Comparison of ENCODE assay signal across 13 mouse cellular contexts in genomic region chr2:112637206-112637605, GRCm38 (mm10).
DNase-seq lines count a peak whose midpoint lies in the region; TF ChIP-seq lines count a peak whose summit lies in the region.
"Had no signal": no experiment of that assay in that cellular context is flagged by ENCODE, and none has a peak within 500 bp of the region (broad histone marks: within the 10 kb centered on the region; RNA-seq: fewer than 3 reads in every experiment).

No protein-coding gene starts in this region.

- intact Hi-C loops in gastrocnemius, adult 2 months (cut with DNase I) = no loop called here
- intact Hi-C loops in heart, postnatal 14 days (cut with DNase I) = no loop called here

- no peak for TF ChIP-seq CTCF in gastrocnemius, adult 2 months (IDR thresholded peaks at IDR 0.05)

- peak; percentile 64 for DNase-seq in gastrocnemius, adult 2 months
- DNase-seq in gastrocnemius, postnatal 4 days (ENCODE audit: low spot score in 2 of 2) = no peak
- DNase-seq in cerebellum, adult 18-20 months = peak; percentile 62 to 80
- DNase-seq in gastrocnemius, postnatal 25 days = peak; percentile 16
- DNase-seq in heart, postnatal 14 days = peak; percentile 26 to 59
- no peak for DNase-seq in spleen, postnatal 36 days (ENCODE audit: low spot score in 2 of 2)
- no peak for DNase-seq in layer of hippocampus, postnatal 14 days (ENCODE audit: low spot score in 2 of 2)
- no peak for DNase-seq in testis, postnatal 10 days (ENCODE audit: low spot score)
- DNase-seq: midbrain, embryonic 14.5 days had no signal

- no peak overlapping the region for H3K4me3 ChIP-seq in gastrocnemius, adult 2 months
- H3K4me3 ChIP-seq: forebrain, embryonic 12.5 days; lung, embryonic 15.5 days had no signal

- H3K27ac ChIP-seq in gastrocnemius, adult 2 months = peak overlapping the region; percentile 8
- H3K27ac ChIP-seq: forebrain, embryonic 12.5 days; hindbrain, embryonic 14.5 days; kidney, postnatal 0 days; lung, embryonic 15.5 days had no signal

Comparison
In these comparisons a context has a peak if more than half of its experiments do, and no peak if none do; other contexts are left out.
1. DNase-seq: peak in gastrocnemius, adult 2 months (single experiment), cerebellum, adult 18-20 months (2 of 2), gastrocnemius, postnatal 25 days (single experiment) and heart, postnatal 14 days (2 of 2); none in gastrocnemius, postnatal 4 days (0 of 2), spleen, postnatal 36 days (0 of 2), layer of hippocampus, postnatal 14 days (0 of 2) and testis, postnatal 10 days (single experiment).